Mouse (Mus musculus) neutrophil, adult 5-6 weeks (primary cell): ENCODE measurements around the gene Jade2. TPM values are rescaled to one million over a fixed set of nuclear protein-coding genes. Genes with fewer than 3 reads are reported as not detected.

Experiments
- ATAC-seq: fragments of 151-379, 151-347 bp; 2 replicates; pipeline ENCODE4 v1.8.0; 2017; ENCODE audit warnings: mild to moderate bottlenecking, moderate TSS enrichment; ENCODE audit not compliant: insufficient number of reproducible peaks, poor library complexity, low FRiP score, severe bottlenecking; ENCODE audit errors: extremely low read depth
- total RNA-seq: library from RNA; stranded (forward); fragments of 200-1000 nt; gene quantifications from 2 replicates; pipeline ENCODE4 v1.2.3, GENCODE M21; 2017

Gene Jade2
- total RNA-seq, 1 experiment from 2014 or later = 36.9 TPM

- ATAC-seq = no peak
Observed at GRCm38 (mm10) chr11:51839106-51839505, 18.3 kb downstream of the Jade2 start.

- no peak for ATAC-seq
Observed at GRCm38 (mm10) chr11:51837164-51838153, 20.0 kb downstream of the Jade2 start.

- no peak for ATAC-seq
Observed at GRCm38 (mm10) chr11:51836506-51836905, 20.9 kb downstream of the Jade2 start.

GRCm38 (mm10) chr11:51835598-51835997 is 21.9 kb downstream of the Jade2 start:
- no peak for ATAC-seq

- no peak for ATAC-seq
Observed at GRCm38 (mm10) chr11:51834067-51834411, 23.4 kb downstream of the Jade2 start.

DNA sequence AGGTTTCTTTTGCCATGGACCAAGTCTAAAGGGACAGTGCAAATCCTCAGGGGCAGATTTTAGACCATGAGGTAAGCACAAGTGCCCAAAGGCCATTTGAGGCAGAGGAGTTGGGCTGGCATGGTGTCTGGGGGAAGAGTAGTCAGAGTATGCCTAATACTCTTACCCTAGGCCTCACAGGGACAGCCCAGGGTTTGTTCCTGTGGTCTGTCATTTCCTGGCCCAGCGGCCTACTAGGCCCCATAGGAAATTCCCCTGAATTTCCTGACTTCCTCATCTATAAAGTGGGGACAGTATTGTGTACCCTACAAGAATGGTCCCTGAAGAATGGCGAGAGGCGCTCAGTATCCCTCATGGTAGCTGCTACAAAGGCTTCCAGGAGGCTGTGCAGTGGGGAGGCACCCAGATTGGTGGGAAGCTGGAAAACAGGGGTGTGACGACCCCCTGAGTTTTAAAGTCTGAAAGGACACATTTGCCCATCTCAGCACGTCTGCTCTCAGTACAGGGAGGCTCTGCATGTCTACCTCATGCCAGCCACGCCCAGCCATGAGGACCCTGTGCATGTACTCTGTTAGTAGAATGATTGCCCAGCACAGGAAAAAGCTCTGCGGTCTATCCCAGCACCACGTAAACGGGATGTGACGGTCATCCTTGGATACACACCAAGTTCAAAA is 23.9 kb downstream of the Jade2 start:
- ATAC-seq = no peak

GRCm38 (mm10) chr11:51832992-51833391 is 24.5 kb downstream of the Jade2 start:
- ATAC-seq = no peak

DNA sequence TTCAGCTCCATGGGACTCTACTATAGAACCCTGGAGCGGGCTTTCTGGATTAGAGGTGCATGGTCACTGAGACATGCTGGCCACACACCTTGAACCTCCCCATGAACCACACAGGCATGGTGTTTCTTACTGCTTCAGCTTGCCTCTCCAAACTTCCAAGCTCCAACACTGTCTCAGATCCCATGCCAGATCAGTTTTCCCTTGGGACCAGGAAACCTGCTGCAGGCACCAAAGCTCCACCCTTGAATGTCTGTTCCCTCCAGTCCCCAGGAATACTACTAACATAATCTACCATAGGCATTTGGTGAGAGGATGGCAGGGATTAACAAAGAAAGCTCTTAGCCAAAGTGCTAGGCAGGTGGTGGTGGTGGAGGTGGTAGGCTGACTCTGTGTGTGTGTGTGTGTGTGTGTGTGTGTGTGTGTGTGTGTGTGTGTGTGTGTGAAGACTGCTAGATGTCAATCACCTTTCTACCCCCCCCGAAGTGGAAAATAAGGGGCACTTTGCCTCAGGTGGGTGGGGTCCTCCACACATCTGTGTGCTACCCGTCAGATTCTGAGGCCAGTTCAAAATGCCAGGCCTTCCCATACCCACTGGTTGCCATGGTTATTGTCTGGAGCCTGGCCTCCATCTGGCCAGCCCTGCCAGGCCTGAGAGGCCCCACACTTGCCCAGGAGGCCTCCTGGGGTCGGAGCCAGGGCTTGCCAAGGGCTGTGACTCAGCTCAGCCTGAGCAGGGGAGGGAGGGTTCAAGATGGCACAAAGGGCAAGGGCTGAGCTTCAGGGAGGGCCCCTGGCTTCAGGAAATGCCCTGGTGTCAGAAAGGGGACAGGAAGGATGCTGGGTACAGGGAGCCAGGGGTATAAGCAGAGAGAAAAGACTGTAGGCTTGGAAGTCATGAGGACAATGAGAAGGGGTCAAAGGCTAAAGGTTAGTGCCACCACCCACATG is 25.2 kb downstream of the Jade2 start:
- no peak for ATAC-seq

DNA sequence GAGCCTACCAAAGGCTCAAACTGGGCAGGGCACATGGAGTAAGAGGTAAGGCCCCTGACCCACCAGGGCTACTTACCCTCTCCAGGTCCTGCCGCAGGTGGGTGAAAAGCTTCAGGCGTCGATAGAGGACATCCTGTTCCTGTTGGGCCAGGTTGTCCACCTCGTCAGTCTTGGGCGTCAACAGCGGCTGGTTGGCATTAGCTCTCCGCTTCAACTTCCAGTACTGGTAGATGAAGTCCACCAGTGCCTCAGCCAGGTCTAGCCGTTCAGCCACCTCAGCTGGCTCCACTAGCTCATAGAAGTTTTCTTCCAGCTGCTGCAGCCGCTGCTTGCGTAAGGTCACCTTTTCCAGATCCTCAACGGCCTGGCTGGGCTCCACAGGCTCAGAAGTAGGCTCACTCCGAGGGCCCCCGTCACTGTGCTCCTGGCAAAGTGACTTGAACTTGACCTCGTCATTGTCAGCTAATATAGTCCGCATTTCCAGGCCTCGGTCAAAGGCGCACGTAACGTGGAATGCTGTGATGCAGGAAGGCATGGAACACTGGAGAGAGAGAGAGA is 32.5 kb downstream of the Jade2 start:
- ATAC-seq = no peak

- ATAC-seq = no peak
Observed at GRCm38 (mm10) chr11:51823963-51824753, 33.3 kb downstream of the Jade2 start.

DNA sequence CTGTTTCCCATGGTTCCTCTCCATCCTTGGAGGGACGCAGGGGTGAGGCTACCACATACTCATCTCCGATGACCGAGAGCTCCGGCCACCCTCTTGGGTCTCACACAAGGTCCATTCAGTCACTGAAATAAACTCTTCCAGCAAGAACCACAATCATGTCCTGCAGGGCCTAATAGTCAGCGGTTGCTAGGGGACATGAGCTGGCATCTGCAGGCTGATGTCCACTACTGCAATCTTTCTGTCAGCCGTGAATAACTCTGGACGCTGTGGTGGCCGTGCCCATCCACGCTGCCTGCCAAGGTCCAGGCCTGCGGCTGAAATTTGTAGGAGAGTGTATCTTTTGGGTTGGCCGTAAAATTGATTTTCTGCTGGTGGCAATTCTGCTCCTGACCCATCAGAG is 34.2 kb downstream of the Jade2 start:
- ATAC-seq = no peak

DNA sequence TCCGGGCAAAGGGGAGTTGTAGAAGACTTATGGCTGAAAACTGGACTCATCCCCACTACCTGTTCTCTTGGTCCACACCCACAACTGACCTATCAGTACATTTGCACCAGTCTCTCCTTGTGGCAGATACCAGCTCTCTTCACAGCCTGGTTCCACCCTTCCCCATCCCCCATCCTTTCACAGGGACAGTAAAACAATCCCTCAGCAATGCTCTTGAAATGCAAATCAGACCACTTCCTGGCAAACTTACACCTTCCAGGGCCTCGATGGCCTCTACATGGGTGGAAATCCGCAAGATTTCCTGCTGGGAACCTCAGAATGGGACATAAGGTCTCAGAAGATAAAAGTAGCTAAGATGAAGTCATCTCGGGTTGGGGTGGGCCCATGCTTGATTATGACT is 34.7 kb downstream of the Jade2 start:
- no peak for ATAC-seq

DNA sequence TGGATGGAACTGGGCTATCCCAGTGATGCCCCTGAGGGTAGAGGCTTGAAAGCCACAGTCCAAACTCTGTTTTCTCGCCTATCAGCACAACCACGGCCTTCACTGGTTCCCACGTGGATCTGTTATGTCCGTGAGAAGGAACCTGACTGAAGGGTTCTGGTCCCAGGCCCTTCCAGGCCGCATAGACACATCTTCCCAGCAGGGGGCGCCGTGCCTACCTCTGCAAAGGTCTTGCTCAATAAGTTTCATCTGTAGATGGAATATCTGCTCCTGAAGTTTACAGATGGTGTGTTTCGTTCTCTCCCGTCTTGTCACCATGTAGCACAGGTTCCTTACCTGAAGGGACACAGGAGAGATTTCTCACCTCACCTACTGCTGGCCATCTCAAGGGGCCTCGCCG is 36.6 kb downstream of the Jade2 start:
- peak; percentile 22; the same call in 1 of the 2 replicates for ATAC-seq

GRCm38 (mm10) chr11:51819964-51820363 is 37.5 kb downstream of the Jade2 start:
- no peak for ATAC-seq

DNA sequence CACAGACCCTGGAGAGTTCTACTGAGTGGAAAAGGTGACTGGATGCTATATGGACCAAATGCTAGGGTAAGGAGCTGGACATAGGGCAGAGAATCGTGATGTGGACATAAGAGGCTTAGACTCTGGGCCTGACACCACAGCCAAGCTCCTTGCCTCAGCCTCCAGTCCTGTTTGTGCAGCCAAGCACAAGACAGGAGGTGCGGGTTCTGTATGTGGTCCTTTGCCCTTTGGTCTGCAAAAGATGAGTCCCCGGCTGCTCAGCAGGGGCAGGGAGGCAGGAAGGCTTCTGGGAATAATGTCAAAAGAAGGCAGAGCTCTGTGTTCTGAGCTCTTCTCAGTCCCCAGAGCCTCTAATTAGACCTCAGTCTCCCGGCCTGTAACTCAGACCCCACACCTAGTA is 38.6 kb downstream of the Jade2 start:
- no peak for ATAC-seq

GRCm38 (mm10) chr11:51817756-51818155 is 39.7 kb downstream of the Jade2 start:
- peak; percentile 78 for ATAC-seq

- no peak for ATAC-seq
Observed at GRCm38 (mm10) chr11:51812022-51812546, 45.4 kb downstream of the Jade2 start.

DNA sequence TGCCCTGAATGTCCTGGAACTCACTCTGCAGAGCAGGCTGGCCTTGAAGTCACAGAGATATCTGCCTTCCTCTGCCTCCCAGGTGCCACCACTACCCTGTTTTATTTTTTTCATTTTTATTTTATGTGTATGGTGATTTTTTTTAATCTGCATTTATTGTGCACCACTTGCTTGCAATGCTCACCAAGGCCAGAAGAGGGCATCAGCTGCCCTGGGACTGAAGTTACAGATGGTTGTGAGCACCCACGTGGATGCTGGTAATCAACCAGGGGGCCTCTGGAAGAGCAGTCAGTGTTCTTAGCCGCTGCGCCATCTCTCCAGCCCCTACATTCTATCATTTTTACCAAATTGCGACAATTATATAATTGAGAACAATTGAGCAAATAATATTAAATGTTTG is 46.2 kb downstream of the Jade2 start:
- no peak for ATAC-seq
